Mouse (Mus musculus) thymus, adult 18-20 months (tissue): ENCODE data around the gene Trafd1.

Experiments used
- DNase-seq, 2 experiments: peaks; one replicate each; pipeline ENCODE4 v3.0.0; 2022; ENCODE audit warnings: mixed read lengths in 2 of 2

The Trafd1 gene

GRCm38 (mm10) chr5:121385461-121386119 lies at the start of gene Trafd1:
Gene Trafd1 (minus strand): TSS chr5:121385632.
- peak; percentile 83 to 88 for DNase-seq

- no peak for DNase-seq
These were observed 43.5 kb upstream of the Trafd1 start for GRCm38 (mm10) chr5:121428954-121429353.

GRCm38 (mm10) chr5:121423297-121423696 lies 37.9 kb upstream of the Trafd1 start:
- no peak for DNase-seq

GRCm38 (mm10) chr5:121422787-121423186 lies 37.4 kb upstream of the Trafd1 start:
- DNase-seq = no peak

GRCm38 (mm10) chr5:121420721-121421120 lies 35.3 kb upstream of the Trafd1 start:
- no peak for DNase-seq

GRCm38 (mm10) chr5:121410975-121411374 lies 25.5 kb upstream of the Trafd1 start:
- DNase-seq = no peak

- no peak for DNase-seq
These were observed 22.4 kb upstream of the Trafd1 start for GRCm38 (mm10) chr5:121407856-121408255.

- DNase-seq = no peak
These were observed 15.4 kb upstream of the Trafd1 start for GRCm38 (mm10) chr5:121400849-121401248.

- DNase-seq = no peak
These were observed 14.6 kb upstream of the Trafd1 start for GRCm38 (mm10) chr5:121400064-121400463.

GRCm38 (mm10) chr5:121399540-121399939 lies 14.1 kb upstream of the Trafd1 start:
- no peak for DNase-seq

GRCm38 (mm10) chr5:121398965-121399462 lies 13.6 kb upstream of the Trafd1 start:
- DNase-seq = no peak

- DNase-seq = peak in 1 of 2 experiments; percentile 48
These were observed 12.9 kb upstream of the Trafd1 start for GRCm38 (mm10) chr5:121398146-121398964.

GRCm38 (mm10) chr5:121397187-121398145 lies 12.0 kb upstream of the Trafd1 start, which contains the start of gene Naa25:
Gene Naa25 (plus strand): TSS chr5:121397936.
- peak; percentile 89 to 93 for DNase-seq

GRCm38 (mm10) chr5:121395621-121396020 lies 10.2 kb upstream of the Trafd1 start:
- DNase-seq = no peak

- DNase-seq = no peak
These were observed 8.0 kb upstream of the Trafd1 start for GRCm38 (mm10) chr5:121393402-121393801.

- no peak for DNase-seq
These were observed 7.4 kb upstream of the Trafd1 start for GRCm38 (mm10) chr5:121392667-121393380.

- DNase-seq = no peak
These were observed 4.3 kb upstream of the Trafd1 start for GRCm38 (mm10) chr5:121389691-121390090.

- DNase-seq = no peak
These were observed 3.7 kb upstream of the Trafd1 start for GRCm38 (mm10) chr5:121389106-121389505.

GRCm38 (mm10) chr5:121387126-121387525 lies 1.7 kb upstream of the Trafd1 start:
- no peak for DNase-seq

- DNase-seq = no peak
These were observed 883 bp upstream of the Trafd1 start for GRCm38 (mm10) chr5:121386120-121386909.
